Mouse (Mus musculus): ENCODE data around the gene C9orf72.
"Not testable (repeated sequence)": the region's sequence is repeated elsewhere in the genome, so short reads cannot be mapped to it uniquely, and the experiment has no call there.

Gene C9orf72

DNA sequence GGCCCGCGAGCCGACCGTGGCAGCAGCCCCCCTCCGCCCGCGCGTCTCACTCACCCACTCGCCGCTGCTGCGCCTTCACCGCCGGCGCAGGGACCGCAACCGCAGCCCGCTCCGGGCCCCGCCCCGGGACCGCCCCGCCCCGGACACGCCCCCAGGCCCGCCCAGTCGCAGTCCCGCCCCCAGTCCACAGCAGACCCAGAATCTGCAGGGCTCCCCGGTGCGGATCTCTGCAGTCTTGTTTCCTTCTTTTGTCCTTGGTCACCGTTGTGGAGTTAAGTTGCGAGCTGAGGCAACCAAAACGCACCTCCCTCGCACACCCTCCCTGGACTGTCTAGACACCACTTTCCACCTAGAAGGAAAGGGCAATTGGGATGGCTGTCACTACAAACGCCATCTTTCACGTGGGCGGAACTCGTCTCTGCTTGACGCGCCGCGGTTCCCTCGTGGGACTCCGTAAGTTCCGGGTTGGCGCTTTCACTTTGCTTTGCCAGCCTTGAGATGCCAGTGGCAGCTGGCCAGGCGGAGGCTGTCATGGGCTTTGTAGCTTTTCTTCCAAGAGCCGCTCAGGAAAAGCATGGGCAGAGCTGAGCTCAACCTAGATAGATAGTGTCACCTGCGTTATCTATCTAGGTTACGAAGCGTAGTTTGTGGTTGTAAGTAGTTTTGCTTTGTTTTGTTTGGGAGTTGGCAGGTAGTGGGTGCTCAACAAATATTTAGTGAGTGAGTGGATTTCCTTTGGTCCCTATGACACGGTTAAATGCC is at the start of gene C9orf72:
C9orf72 (minus strand) TSS at position 442 of the 762 bp plus-strand sequence.
- peak; percentile 99 for DNase-seq (ENCODE audit: low read depth, low spot score)

DNA sequence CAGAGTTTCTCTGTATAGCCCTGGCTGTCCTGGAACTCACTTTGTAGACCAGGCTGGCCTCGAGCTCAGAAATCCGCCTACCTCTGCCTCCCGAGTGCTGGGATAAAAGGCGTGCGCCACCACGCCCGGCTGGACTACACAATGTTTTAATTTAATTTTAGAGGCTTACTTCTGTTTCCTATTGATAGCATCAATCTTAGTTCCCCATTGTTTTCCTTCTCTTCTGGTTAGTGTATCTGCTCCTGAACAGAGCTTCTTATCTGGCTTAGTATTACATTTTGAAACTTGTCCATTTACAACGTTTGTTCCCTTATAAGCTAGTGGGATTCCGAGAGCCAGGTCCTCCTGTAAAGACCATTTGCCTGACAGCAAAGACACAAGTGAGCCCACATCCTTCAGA is 33.0 kb upstream of the C9orf72 start:
- no peak for DNase-seq (ENCODE audit: low read depth, low spot score)

DNA sequence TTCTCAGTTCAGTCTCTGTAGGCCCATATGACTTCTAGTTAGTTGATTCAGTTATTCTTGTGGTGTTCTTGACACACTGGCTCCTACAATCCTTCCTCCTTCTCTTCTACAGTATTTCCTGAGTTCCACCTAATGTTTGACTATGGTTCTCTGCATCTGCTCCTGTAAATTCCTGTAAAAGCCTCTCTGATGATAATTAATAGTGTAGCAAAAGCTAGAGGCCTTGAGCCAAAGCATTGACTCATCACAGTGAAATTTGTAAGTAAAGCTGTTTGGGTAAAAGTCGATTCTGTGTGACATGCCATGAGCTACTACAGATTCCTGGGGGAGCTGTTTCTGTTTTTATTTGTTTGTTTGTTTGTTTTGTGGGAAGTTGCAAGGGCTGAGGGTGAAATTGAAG is 18.0 kb upstream of the C9orf72 start:
- no peak for DNase-seq (ENCODE audit: low read depth, low spot score)

DNA sequence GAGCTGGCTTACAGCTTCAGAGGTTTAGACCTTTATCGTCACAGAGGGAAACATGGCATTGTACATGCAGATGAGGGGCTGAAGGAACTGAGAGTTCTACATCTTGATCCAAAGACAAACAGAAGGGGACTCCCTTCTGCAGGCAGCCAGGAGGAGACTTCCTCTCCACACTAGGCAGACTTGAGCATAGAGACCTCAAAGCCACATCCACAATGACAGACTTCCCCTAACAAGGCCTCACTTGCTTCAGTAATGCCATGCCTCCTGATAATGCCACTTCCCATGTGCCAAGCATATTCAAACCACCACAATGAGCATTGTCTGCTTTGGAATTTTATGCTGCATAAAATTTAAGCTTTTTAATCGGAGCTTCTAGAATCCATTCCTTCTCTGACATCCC is 15.8 kb upstream of the C9orf72 start:
- no peak for DNase-seq (ENCODE audit: low read depth, low spot score)

DNA sequence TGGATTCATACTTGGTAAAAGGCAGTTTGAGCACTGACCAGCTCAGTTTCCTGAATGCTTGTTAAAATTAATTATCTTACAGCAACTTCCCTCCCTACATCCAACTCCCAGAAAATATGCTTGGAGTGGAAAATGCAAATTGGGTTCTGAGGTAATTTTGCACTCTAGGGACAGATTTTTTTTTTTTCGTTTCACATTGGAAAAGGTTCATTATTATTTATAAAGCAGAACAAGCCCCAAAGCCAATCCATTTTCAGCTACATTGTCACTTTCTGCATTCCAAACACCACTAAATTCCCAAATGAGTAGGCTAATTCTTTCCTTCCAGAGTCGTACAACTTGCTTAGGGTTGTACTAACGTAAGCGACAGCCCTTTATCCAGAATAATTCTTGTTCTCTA is 12.7 kb upstream of the C9orf72 start:
- DNase-seq (ENCODE audit: low read depth, low spot score) = no peak

DNA sequence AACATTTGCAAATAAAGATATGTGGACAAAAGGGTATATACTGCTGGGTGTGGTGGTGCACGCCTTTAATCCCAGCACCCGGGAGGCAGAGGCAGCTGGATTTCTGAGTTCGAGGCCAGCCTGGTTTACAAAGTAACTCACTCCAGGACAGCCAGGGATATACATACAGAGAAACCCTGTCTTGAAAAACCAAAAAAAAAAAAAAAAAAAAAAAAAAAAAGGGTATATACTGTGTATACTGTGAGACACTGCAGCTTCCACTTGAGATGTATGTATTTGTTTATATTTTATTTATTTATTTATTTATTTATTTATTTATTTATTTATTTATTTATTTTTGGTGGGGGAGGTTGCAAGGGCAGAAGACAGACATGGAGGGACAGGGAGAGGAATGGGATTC is 12.3 kb upstream of the C9orf72 start:
- not testable (repeated sequence) for DNase-seq (ENCODE audit: low read depth, low spot score)

DNA sequence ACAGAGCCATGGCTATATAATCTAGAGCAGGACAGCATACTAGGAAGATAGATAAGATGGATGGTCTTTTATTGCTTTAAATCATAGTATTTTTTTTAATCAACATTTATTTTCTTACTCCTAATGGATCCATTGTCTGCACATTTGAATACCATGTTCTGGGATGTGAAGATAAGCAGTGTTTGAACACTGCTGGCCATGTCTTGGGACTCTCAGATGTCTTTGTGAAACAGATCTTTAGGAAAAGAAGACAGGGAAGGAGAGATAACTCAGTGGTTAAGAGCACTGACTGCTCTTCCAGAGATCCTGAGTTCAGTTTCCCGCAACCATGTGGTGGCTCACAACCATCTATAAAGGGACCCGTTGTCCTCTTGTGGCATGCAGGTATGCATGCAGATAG is 10.3 kb upstream of the C9orf72 start:
- no peak for DNase-seq (ENCODE audit: low read depth, low spot score)

DNA sequence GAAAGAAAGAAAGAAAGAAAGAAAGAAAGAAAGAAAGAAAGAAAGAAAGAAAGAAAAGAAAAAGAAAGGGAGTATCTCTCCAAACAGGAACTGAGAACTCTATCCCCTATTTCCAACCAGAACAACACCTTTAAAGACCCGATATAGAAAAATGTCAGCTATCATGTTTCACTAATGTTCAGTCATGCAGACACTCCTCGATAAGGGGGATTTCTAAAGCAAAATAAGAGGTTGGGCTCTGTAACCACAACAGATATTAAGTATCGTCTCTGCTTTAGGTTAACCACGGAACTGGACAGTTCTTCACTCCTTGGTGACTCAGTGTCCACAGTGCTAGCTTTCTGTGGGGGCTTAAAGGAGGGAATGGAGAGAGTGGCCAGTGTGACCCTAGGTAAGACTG is 2.3 kb upstream of the C9orf72 start:
- DNase-seq (ENCODE audit: low read depth, low spot score) = no peak

DNA sequence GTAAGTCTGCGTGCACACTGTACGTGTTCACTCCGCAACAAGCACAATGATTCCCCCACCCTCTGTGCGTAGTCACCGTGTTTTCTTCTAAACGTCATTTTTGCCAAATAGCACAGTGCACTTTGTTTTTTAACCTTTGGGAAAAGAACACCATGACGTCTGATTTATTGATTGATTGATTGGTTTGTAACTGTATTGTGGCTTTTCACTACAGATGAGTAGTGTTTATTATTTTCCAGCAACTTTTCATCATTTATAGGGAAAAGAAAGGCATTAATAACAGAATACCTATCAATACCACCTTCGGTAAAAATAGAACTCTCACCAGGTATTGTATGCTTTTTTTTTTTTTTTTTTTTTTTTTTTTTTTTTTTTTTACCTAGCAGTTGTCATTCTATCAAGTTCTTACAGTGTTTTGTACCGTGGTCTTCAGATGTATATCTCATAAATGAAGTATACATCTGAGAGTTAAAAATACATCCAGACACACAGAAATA is 569 bp upstream of the C9orf72 start:
- DNase-seq (ENCODE audit: low read depth, low spot score) = no peak

DNA sequence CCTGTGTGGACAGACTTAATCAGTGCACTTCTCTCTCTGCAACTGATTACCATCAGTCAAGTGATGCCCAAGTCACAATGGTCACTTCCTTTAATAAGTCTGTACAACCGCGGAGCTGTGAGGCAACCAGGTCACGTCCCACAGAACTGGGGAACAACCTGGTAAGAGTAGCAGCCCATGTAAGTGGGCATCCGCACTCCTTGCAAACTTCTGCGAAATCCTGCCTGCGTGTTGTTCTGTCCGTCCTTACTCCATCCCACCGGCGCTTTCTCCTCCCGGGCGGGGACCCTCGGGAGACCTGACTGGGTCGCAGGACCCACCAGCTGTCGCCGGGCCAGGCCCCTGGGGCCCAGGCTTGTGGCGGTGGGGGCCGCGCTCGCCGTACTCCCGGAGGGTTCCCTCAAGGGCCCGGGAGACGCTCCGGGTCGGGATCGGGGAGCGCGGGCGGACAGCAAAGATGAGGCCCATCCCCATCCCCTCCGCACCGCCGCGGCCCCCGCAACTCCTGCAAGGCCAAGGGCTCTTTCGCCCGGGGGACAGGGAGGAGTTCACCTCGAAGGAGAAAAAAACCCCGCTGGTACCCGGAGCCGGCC is 738 bp downstream of the C9orf72 start:
- DNase-seq (ENCODE audit: low read depth, low spot score) = no peak

DNA sequence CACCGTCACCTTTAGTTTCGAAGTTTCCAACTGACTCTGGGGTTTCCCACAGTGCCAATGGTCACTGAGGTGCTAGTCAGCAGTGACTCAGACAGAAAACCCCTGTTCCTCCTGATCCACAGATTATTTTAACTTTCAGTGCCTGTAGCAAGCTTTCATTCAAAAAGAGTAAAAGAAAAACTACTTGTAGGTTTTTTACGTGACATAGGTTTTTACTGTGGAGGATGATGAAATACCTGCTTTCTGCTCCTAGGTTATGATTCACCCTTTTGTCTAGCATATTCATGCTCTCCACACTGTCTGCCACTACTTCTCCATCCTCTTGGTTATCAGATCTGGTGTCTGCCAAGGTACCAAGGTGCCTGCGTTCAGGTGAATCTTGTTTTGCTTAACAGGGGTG is 1.9 kb downstream of the C9orf72 start:
- no peak for DNase-seq (ENCODE audit: low read depth, low spot score)

DNA sequence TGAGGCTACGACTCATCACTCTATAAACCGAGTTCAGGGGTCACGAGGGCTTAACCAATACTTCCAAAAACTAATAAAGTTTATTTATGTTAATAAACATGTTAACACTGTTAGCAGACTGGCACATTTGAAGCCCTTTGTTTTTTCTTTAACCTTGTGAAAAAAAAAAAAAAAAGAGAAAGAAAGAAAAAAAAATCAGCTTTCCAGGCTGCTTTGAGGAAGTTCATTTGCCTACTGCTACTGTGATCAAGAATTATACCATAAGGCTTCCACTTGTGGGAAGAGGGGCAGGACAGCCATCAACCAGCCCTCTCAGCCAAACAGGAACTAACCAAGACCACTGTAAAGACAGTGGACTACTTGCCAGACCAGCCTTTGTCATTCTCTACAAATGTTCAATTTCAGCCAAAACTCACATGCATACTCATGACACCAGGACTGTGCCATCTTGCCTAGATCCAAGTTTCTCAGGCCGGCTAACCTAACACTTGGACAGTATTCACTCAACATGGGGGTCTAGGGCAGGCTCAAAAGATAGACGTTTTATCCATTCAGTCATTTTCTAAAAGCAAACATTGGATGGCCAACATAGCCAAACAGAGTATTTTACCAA is 2.5 kb downstream of the C9orf72 start:
- no peak for DNase-seq (ENCODE audit: low read depth, low spot score)

DNA sequence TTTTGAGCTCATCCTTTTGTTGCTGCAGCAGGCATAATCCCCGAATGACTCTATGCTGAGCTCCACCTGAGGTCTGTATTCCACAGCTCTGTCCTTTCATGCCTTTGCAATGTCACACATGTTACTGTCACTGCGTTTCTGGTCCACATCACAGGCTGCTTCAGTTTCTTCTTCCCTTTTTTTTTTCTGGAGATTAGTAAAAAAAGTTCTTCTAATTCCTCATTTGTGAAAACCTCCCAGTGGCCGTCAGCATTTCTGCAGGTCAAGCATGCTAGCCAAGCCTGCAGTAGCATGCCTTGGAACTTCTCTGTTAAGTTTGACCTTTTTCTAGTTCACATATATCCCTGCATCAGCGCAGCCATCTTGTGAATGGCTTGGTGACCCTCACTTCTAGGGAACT is 4.1 kb downstream of the C9orf72 start:
- DNase-seq (ENCODE audit: low read depth, low spot score) = no peak

DNA sequence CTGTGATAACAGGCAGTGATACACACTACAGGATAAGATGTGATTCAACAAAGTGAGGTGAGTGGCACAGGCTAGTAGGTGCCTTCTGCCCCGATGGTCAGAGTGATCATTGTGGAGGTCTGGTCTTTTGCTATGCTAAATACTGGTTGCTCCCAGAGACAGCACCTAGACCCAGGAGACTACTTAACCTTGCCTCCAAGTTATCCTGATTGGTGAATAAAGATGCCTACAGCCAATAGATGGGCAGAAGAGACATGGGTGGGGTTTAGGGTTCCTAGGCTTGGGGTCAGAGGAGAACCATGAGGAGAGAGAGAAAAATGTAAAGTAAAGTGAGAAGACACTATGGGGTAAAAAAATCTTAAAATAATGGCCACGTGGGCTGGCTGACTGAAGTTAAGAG is 4.8 kb downstream of the C9orf72 start:
- no peak for DNase-seq (ENCODE audit: low read depth, low spot score)

DNA sequence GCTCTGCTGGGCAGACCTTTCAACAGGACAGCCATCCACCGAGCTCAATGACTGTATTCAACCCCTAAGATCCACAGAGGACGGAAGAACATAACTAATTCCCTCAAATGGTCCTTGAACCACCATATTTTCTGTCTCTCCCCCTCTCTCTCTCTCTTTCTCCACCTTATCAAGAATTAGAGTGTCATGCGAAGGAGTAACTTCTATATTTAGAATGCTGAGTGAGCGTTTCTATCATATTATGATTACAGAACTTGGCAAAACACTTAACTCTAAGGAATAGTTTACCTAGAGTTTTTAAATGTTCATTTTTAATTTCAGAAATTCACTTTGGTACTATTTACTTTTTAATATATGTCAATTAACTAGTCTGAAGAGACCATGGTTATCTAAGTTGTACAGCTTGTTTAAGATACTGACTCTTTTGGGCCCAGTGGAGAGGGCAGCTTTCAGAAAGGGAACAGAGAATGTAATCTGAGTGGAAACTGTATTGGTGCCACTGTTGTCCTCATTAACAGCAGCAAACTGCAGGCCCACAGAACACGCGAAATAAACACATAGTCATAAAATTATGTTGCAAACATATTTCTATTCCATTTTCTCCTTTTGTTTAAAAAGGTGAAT is 5.8 kb downstream of the C9orf72 start:
- DNase-seq (ENCODE audit: low read depth, low spot score) = no peak

DNA sequence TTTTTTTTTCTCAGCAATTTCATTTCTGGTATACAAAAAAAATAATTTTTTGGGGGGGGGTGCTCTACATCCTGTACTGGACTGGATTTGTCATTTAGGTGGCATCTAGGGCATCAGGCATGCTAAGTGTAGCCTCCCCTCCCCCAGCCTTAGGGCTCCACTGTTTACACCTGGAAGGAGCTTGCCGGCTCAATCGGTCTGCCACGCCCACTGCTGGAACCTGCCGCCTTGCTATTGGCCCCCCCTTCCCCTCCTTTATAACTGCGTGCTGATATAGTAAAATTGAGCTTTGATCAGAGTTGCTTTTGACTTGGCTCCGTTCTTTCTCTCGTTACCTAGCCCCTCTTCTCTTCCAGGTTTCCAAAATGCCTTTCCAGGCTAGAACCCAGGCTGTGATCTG is 21.3 kb downstream of the C9orf72 start:
- no peak for DNase-seq (ENCODE audit: low read depth, low spot score)

DNA sequence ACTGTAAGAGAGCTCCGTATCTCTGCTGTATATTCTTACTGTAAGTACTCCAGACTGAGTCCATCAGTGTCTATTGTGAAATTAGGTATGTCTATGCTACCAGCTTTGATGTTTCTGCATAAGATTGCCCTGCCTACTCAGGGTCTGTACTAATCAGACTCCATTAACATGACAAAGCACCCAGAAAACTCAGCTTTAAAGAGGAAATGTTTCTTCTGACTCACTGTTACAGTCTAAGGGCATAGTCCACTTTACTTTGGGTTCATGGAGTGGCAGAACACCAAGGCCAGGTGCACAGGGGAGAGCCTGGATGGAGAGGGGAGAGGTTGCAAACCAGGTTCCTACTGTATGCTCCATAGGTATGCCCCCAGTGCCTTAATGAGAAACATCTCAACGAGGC is 22.3 kb downstream of the C9orf72 start:
- no peak for DNase-seq (ENCODE audit: low read depth, low spot score)

DNA sequence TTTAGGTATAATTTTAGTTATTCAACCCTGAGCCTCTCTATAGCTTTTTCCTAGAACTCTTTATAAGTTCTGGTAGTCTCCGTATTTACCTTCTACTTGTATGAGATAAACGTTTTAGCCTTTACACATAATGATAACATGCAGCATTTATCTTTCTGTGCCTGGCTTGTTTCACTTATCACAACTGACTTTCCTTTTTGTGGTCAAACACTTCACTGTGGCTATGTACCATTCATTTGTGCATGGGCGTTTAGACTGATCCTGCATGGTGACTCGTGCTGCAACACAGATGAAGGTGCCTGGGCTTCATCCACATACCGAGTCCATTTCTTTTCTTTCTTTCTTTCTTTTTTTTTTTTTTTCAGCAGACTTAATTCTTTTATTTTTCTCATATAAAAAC is 24.3 kb downstream of the C9orf72 start:
- no peak for DNase-seq (ENCODE audit: low read depth, low spot score)

DNA sequence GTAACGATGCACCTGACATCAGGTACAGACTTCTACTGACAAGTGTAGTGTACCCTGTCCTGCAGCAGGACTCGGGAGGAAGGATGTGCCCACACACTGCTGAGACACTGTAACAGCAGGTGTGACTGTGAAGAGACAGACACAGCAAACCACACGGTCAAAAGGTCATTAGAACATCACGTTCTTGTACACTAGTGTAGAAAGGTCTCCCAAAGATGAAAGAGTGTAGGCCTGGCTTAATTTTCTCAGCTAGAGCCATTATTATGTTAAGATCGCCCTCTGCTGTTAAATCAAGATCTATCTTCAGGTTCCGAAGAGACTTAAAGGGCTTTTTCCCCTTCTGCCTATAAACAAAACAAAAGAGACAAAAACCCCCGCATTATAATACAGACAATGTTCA is 33.2 kb downstream of the C9orf72 start:
- DNase-seq (ENCODE audit: low read depth, low spot score) = peak; percentile 57

DNA sequence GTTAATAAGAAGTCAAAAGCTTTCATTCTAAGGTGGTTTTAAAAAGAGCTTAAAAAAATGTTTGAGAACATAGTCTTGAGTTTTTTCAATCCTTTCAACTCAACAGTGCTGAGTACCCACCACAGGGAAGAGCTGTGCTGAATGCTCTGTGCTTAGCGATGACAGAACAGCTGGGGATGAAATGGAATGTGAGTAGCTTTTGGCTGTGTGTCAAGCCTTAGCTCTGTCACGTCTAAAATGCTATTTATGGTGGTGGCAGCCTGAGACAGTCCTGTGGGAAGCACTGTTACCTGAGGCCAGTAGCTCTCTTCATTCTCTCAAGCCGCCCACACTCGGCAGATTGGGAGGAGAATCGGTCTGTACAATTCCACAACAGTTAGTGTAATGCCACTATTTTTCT is 36.2 kb downstream of the C9orf72 start:
- DNase-seq (ENCODE audit: low read depth, low spot score) = peak; percentile 80

DNA sequence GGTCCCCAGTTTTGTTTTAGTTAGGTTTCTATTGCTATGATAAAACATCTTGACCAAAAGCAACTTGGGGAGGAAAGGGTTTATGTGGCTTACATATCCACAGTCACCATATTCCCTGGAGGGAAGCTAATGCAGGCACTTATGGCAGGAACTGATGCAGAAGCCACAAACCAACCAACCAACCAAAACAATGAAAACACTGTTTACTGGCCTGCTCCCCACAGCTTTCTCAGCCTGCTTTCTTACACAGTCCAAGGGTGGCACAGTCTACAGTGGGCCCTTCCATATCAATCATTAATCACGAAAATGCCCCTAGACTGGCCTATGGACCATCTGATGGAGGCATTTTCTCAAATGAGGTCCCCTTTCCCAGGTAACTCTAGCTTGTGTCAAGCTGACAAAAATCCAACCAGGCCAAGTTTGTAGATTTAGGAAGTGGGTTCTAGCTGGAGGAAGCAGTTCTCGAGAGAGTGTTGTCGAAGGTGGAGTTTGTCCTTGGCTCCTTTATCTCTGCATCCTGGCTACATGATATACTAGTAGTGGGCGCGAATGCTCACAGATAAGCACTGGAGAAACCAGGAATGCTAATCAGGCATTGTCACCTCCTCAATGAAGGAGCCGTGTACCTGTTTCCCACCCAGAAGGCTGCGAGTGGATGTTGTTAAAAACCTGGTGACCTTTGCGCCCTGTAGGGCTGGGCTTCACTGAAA is 38.2 kb downstream of the C9orf72 start:
- DNase-seq (ENCODE audit: low read depth, low spot score) = no peak
